Mouse (Mus musculus) heart, postnatal 0 days (tissue): Measurements from ENCODE around the gene Dxo. TPM values are rescaled to one million over a fixed set of nuclear protein-coding genes. Genes with fewer than 3 reads are reported as not detected.
"Not testable (repeated sequence)": the region's sequence is repeated elsewhere in the genome, so short reads cannot be mapped to it uniquely, and the experiment has no call there.

Source experiments
- ATAC-seq: fragments of 200-750 bp; cut with Nextera tagmentation; 2 replicates; pipeline ENCODE4 v1.8.0; 2017; ENCODE audit warnings: low read depth, moderate number of reproducible peaks, moderate library complexity; ENCODE audit not compliant: insufficient read depth
- DNase-seq: peaks from one replicate; pipeline ENCODE4 v3.0.0-alpha.2; 2016; ENCODE audit warnings: low spot score
- H3K27ac ChIP-seq: fragments of 300-500 bp; sonication (generic); 2 replicates; pipeline ENCODE4 v1.5.1; 2014; ENCODE audit warnings: low read depth, mild to moderate bottlenecking
- H3K27me3 ChIP-seq: fragments of 300-500 bp; sonication (generic); 2 replicates; pipeline ENCODE4 v1.6.1; 2014; ENCODE audit warnings: low read length, mixed read lengths; ENCODE audit not compliant: control insufficient read depth, insufficient read depth
- H3K36me3 ChIP-seq: fragments of 300-500 bp; sonication (generic); replicated peaks from 2 replicates; pipeline ENCODE4 v1.6.1; 2014; ENCODE audit warnings: low read length, mixed read lengths; ENCODE audit not compliant: control insufficient read depth, insufficient read depth
- H3K4me1 ChIP-seq: fragments of 300-500 bp; sonication (generic); 2 replicates; pipeline ENCODE4 v1.6.1; 2014; ENCODE audit warnings: antibody characterized with exemption; ENCODE audit not compliant: control insufficient read depth, insufficient read depth
- H3K4me2 ChIP-seq: fragments of 300-500 bp; sonication (generic); 2 replicates; pipeline ENCODE4 v1.6.1; 2014; ENCODE audit warnings: low read depth, mild to moderate bottlenecking, low read length, moderate library complexity
- H3K4me3 ChIP-seq: fragments of 300-500 bp; sonication (generic); 2 replicates; pipeline ENCODE4 v1.5.1; 2014; ENCODE audit warnings: low read depth, low read length
- H3K9ac ChIP-seq: fragments of 300-500 bp; sonication (generic); replicated peaks from 2 replicates; pipeline ENCODE4 v1.6.1; 2014; ENCODE audit warnings: low read depth, low read length, mixed read lengths
- H3K9me3 ChIP-seq: fragments of 300-500 bp; sonication (generic); replicated peaks from 2 replicates; pipeline ENCODE4 v1.6.1; 2016; ENCODE audit warnings: low read length; ENCODE audit not compliant: control insufficient read depth
- CTCF ChIP-seq: IDR thresholded peaks from 2 replicates; pipeline ENCODE4 v1.5.1; 2016; ENCODE audit warnings: antibody characterized with exemption, control low read depth, low read depth
- EP300 ChIP-seq: IDR thresholded peaks from 2 replicates; pipeline ENCODE4 v1.6.1; 2016; ENCODE audit warnings: antibody characterized with exemption, low read depth
- WGBS: fragments of 180-500 bp; shearing (Covaris S2); extraction: QIAGEN DNeasy Blood & Tissue Kit; methylation state at CpG from one replicate; pipeline ENCODE4 v1.1.7; 2014; 5-methylcytosine and 5-hydroxymethylcytosine counted together
- polyA plus RNA-seq: library from polyadenylated mRNA; unstranded; fragments of >200 nt; fragmentation: Nextera tagmentation; extraction: Ambion mirVana; gene quantifications from 2 replicates; pipeline ENCODE4 v1.2.1, GENCODE M21; 2015
- total RNA-seq: library from RNA; depleted of rRNA; stranded (reverse); fragments of >200 nt; gene quantifications from 2 replicates; pipeline ENCODE4 v1.2.3, GENCODE M21; 2014; ENCODE audit warnings: low replicate concordance

Dxo gene
- total and polyA plus RNA-seq, 2 experiments from 2014 or later, result 19.2 to 23.0 TPM

DNA sequence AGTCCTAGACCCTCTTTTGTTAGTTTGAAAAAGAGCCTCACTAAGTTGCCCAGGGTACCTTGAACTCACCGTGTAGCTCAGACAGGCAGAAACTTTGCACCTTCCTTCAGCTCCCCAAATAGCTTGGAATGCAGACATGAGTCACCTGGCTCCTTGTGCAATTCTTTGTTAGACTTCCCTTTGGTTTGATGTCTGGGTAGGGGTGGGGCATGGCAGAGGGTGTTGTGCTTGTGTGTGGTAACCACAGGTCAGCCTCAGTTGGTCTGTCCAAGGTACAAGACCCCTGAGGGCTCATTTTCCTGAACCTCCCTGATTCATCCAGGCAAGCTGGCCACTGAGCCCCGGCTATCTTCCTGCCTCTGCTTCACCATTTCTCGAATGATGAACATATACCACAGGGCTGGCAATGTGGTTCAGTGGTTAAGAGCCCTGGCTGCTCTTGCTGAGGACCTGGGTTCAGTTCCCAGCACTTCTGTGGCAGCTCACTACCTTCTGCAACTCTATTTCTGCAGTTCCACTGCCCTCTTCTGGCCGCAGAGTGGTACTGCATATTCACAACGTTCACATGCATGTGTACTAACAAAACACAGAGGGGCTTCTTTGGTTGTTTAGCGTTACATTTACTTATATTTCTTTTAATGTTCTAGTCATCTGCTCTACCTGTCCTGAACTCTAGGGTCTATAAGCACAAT, 31.8 kb upstream of the Dxo start:
- H3K27me3 ChIP-seq, result no peaks in the 10 kb centered on the region
- H3K4me3 ChIP-seq, result no peak overlapping the region
- no peaks in the 10 kb centered on the region for H3K36me3 ChIP-seq
- H3K27ac ChIP-seq, result no peak overlapping the region
- 66% methylated on average over 6 of the region's 6 CpGs for WGBS
- peaks cover 7% of the 10 kb centered on the region; the same call in 1 of the 2 replicates for H3K9me3 ChIP-seq
- no peak overlapping the region for H3K9ac ChIP-seq
- DNase-seq (no peak), ATAC-seq (no peak)
- TF ChIP-seq EP300, result no peak
- no peak overlapping the region for H3K4me2 ChIP-seq
- no peaks in the 10 kb centered on the region for H3K4me1 ChIP-seq

DNA sequence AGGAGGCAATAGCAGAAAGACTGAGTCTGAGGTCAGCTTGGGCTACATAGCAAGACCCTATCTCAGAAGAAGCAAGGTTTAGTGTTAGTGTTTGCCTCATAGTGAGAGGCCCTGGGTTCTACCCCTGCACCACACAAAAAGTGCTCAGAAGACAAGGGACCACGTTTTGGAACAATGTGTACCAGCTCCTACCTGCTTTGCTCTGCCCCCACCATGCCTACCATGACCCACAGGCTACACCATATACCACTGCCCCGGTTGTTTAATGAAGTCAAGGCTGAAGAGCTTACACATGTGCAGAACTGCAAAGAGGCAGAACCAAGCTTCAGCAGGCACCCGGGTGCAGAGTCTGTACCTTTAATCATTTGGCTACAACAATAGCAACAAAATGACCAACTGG, 29.6 kb upstream of the Dxo start:
- no peak overlapping the region for H3K27ac ChIP-seq
- no peak for TF ChIP-seq CTCF
- TF ChIP-seq EP300, result no peak
- H3K4me3 ChIP-seq, result no peak overlapping the region
- no peaks in the 10 kb centered on the region for H3K36me3 ChIP-seq
- no peak overlapping the region for H3K4me2 ChIP-seq
- 54% methylated on average over 3 of the region's 3 CpGs for WGBS
- DNase-seq (no peak), ATAC-seq (no peak)
- H3K9me3 ChIP-seq, result peaks cover 7% of the 10 kb centered on the region; the same call in 1 of the 2 replicates
- H3K27me3 ChIP-seq, result no peaks in the 10 kb centered on the region
- no peaks in the 10 kb centered on the region for H3K4me1 ChIP-seq
- no peak overlapping the region for H3K9ac ChIP-seq

DNA sequence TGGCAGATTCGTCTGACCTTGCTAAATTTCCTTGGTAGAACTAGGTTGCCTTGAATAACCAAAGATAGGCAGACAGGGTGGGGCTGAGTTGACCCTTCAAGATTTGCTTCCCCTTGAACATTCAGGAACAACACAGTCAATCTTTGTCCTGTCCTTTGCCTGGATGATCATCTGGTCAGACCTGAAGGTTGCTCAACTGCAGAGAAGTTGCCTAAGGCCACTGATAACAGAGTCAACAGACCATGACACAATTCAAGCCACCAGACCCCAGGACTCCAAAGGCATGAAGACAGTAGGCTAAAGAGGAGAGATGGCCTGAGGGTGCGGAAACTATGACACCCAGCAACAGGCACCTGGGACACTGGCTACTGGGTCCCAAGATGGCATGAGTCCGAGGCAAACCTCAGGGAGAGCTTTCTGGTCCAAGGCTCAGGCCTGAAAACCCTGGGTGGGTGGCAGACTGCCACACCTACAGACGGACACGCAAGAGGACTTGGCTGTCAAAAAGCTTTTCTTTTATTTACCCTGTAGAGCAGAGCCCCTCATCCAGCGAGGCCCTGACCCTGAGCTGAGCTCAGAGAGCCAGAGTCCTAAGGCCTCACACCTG, 28.1 kb upstream of the Dxo start:
- Histone ChIP-seq H3K4me3 (no peak overlapping the region), H3K36me3 (no peaks in the 10 kb centered on the region), H3K4me2 (no peak overlapping the region), H3K27ac (no peak overlapping the region), H3K9ac (no peak overlapping the region), H3K4me1 (no peaks in the 10 kb centered on the region), H3K27me3 (no peaks in the 10 kb centered on the region), H3K9me3 (peaks cover 7% of the 10 kb centered on the region; the same call in 1 of the 2 replicates)
- no peak for DNase-seq
- TF ChIP-seq CTCF, result no peak
- no peak for TF ChIP-seq EP300
- ATAC-seq, result no peak
- WGBS, result 72% methylated on average over 6 of the region's 6 CpGs

DNA sequence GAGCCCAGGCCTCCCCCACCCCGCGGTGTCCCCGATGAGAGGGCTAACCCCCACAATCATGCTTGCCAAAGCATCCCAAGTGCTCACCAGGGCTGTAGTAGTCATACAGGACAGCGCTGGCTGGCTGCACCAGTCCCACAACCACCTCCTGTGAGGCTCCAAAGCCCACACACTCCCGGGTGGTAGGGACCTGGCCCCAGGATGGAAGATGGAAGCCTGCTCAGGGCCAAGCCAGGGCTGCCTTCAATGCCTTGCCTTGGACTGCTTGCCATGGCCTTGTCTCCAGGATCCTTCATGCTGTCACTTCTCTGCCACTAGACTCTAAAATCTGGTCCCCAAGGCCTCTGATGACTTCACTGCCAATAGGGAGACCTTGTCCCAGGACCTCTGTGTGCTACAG, 26.4 kb upstream of the Dxo start:
- not testable (repeated sequence) for H3K36me3 ChIP-seq, ATAC-seq, DNase-seq, H3K4me2 ChIP-seq, H3K4me3 ChIP-seq, H3K4me1 ChIP-seq, H3K27me3 ChIP-seq, H3K27ac ChIP-seq, H3K9me3 ChIP-seq, H3K9ac ChIP-seq
- WGBS, result 80% methylated on average over 5 of the region's 5 CpGs

DNA sequence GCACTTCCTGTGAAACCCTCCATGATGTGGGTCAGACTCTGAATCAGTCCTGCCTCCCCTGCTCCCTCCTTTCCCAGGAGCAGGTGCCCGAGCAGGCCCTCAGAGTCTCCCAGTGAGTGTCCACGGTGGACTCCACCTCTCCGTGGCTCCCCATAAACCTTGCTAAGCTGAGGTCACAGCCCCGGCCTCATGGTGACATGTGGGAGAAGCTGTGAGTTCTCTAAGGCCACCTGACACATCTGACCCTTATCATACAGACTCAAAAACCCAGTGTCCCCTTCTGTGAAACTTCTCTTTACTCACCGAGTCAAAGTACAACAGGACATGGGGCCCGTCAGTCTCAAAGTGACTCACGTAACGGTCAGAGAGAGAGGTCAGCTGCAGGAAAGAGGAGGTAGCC, 26.0 kb upstream of the Dxo start:
- not testable (repeated sequence) for H3K27me3 ChIP-seq, H3K4me1 ChIP-seq, DNase-seq, ATAC-seq, H3K27ac ChIP-seq, H3K9ac ChIP-seq, H3K4me2 ChIP-seq, H3K36me3 ChIP-seq, H3K9me3 ChIP-seq, H3K4me3 ChIP-seq
- 70% methylated on average over 8 of the region's 8 CpGs for WGBS

DNA sequence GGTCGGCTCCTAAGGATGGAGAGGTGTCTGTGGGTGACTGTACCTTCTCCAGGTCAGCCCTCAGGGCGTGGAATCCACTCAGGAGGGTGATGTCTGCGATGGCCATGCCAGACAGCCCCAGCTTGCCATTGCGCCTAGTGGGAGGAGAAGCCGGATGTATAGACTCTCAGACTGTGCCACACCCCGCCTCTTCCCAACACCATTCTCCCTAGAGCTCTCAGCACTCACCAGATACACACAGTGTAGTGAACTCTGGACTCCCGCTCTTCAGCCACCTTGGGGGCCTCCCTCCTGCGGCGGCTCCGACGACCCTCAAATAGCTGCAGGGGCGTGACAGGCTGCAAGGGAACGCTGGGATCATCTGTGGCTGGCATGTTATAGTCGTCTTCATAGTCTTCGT, 25.5 kb upstream of the Dxo start:
- ATAC-seq (no peak), DNase-seq (no peak)
- Histone ChIP-seq H3K27ac (no peak overlapping the region), H3K9ac (no peak overlapping the region), H3K4me1 (no peaks in the 10 kb centered on the region), H3K27me3 (no peaks in the 10 kb centered on the region), H3K4me2 (no peak overlapping the region), H3K9me3 (no peaks in the 10 kb centered on the region), H3K36me3 (no peaks in the 10 kb centered on the region), H3K4me3 (no peak overlapping the region)
- 63% methylated on average over 15 of the region's 15 CpGs for WGBS
- no peak for TF ChIP-seq CTCF
- TF ChIP-seq EP300, result no peak
